Mouse (Mus musculus) heart, embryonic 12.5 days (tissue): ENCODE results near the gene Mapk7. TPM values are rescaled to one million over a fixed set of nuclear protein-coding genes. Genes with fewer than 3 reads are reported as not detected.

ENCODE experiments used
- ATAC-seq: fragments of 200-750 bp; cut with Nextera tagmentation; 2 replicates; pipeline ENCODE4 v1.8.0; 2017; ENCODE audit warnings: moderate TSS enrichment, moderate library complexity; ENCODE audit not compliant: insufficient number of reproducible peaks, low FRiP score
- H3K27ac ChIP-seq: fragments of 300-500 bp; sonication (generic); 2 replicates; pipeline ENCODE4 v1.5.1; 2016; ENCODE audit warnings: mild to moderate bottlenecking, moderate library complexity; ENCODE audit not compliant: poor library complexity, severe bottlenecking
- H3K27me3 ChIP-seq: fragments of 300-500 bp; sonication (generic); replicated peaks from 2 replicates; pipeline ENCODE4 v1.6.1; 2016; ENCODE audit warnings: mild to moderate bottlenecking, moderate library complexity
- H3K36me3 ChIP-seq: fragments of 300-500 bp; sonication (generic); 2 replicates; pipeline ENCODE4 v1.6.1; 2016; ENCODE audit warnings: mild to moderate bottlenecking, moderate library complexity
- H3K4me1 ChIP-seq: fragments of 300-500 bp; sonication (generic); replicated peaks from 2 replicates; pipeline ENCODE4 v1.6.1; 2016; ENCODE audit warnings: mild to moderate bottlenecking
- H3K4me2 ChIP-seq: fragments of 300-500 bp; sonication (generic); 2 replicates; pipeline ENCODE4 v1.6.1; 2016; ENCODE audit warnings: mild to moderate bottlenecking, moderate library complexity
- H3K4me3 ChIP-seq: fragments of 300-500 bp; sonication (generic); 2 replicates; pipeline ENCODE4 v1.5.1; 2016; ENCODE audit warnings: mild to moderate bottlenecking
- H3K9ac ChIP-seq: fragments of 300-500 bp; sonication (generic); 2 replicates; pipeline ENCODE4 v1.6.1; 2016; ENCODE audit warnings: mild to moderate bottlenecking, moderate library complexity
- H3K9me3 ChIP-seq: fragments of 300-500 bp; sonication (generic); replicated peaks from 2 replicates; pipeline ENCODE4 v1.6.1; 2016; ENCODE audit warnings: mild to moderate bottlenecking, moderate library complexity
- WGBS: fragments of 180-500 bp; shearing (Covaris S2); methylation state at CpG from one replicate; pipeline ENCODE4 v1.1.7; 2016; 5-methylcytosine and 5-hydroxymethylcytosine counted together
- polyA plus RNA-seq: library from polyadenylated mRNA; unstranded; fragments of >200 nt; fragmentation: Nextera tagmentation; extraction: Ambion mirVana; gene quantifications from 2 replicates; pipeline ENCODE4 v1.2.1, GENCODE M21; 2016

Gene Mapk7
- polyA plus RNA-seq, result 33.9 and 35.3 TPM in 2 replicates

GRCm38 (mm10) chr11:61494129-61494997, at the start of gene Mapk7:
TSS of gene Mapk7 (minus strand) at chr11:61494406.
- H3K4me1 ChIP-seq, result peaks cover 17% of the 10 kb centered on the region

GRCm38 (mm10) chr11:61541106-61541505, 46.9 kb upstream of the Mapk7 start:
- Histone ChIP-seq H3K27me3 (no peaks in the 10 kb centered on the region), H3K4me3 (no peak overlapping the region), H3K4me2 (no peak overlapping the region), H3K27ac (no peak overlapping the region), H3K36me3 (peaks cover 29% of the 10 kb centered on the region), H3K4me1 (peaks cover 25% of the 10 kb centered on the region), H3K9me3 (no peaks in the 10 kb centered on the region), H3K9ac (no peak overlapping the region)
- ATAC-seq, result no peak
- WGBS, result 84% methylated on average over 2 of the region's 2 CpGs

More at GRCm38 (mm10) chr11:61494129-61494997, at the start of gene Mapk7:
- H3K27me3 ChIP-seq, result no peaks in the 10 kb centered on the region
- peak; percentile 94 for ATAC-seq
- H3K4me3 ChIP-seq, result peak within 1 kb of the TSS; percentile 88
- WGBS, result under 1% methylated on average over 59 of the region's 62 CpGs
- H3K27ac ChIP-seq, result peak within 1 kb of the TSS; percentile 86
- no peaks in the 10 kb centered on the region for H3K9me3 ChIP-seq
- peak within 1 kb of the TSS; percentile 90 for H3K9ac ChIP-seq
- H3K36me3 ChIP-seq, result peaks cover 33% of the 10 kb centered on the region
- peak within 1 kb of the TSS; percentile 87 for H3K4me2 ChIP-seq

DNA sequence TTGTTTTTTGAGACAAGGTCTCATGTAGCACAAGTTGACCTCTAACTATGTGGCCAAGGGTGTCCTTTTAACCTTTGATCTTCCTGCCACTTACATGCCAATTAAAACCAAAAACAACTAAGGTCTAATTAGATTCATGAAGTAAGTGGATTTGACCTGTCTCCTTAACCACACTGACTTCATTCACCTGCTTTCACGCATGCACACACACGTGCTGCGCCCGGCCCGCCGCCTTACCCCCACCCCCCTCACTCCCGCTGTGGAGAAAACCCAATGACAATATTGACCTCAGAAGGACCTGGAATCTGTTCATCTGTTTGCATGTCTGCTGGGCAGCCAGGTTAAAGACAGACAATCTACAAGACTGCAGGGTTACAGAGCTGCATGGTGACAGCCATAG, 46.4 kb upstream of the Mapk7 start:
- WGBS, result 88% methylated on average over 7 of the region's 7 CpGs
- H3K4me1 ChIP-seq, result peaks cover 25% of the 10 kb centered on the region
- H3K27ac ChIP-seq, result no peak overlapping the region
- no peaks in the 10 kb centered on the region for H3K9me3 ChIP-seq
- H3K4me3 ChIP-seq, result no peak overlapping the region
- H3K27me3 ChIP-seq, result no peaks in the 10 kb centered on the region
- no peak overlapping the region for H3K9ac ChIP-seq
- ATAC-seq, result no peak
- no peak overlapping the region for H3K4me2 ChIP-seq
- H3K36me3 ChIP-seq, result peaks cover 25% of the 10 kb centered on the region

GRCm38 (mm10) chr11:61537362-61537761, 43.2 kb upstream of the Mapk7 start:
- Histone ChIP-seq H3K4me2 (no peak overlapping the region), H3K4me1 (peaks cover 33% of the 10 kb centered on the region), H3K9me3 (no peaks in the 10 kb centered on the region), H3K9ac (no peak overlapping the region), H3K36me3 (peaks cover 24% of the 10 kb centered on the region), H3K27me3 (no peaks in the 10 kb centered on the region), H3K4me3 (no peak overlapping the region), H3K27ac (no peak overlapping the region)
- 73% methylated on average over 3 of the region's 3 CpGs for WGBS
- no peak for ATAC-seq

GRCm38 (mm10) chr11:61536952-61537351, 42.7 kb upstream of the Mapk7 start:
- no peak overlapping the region for H3K4me3 ChIP-seq
- ATAC-seq, result no peak
- H3K9ac ChIP-seq, result no peak overlapping the region
- no peaks in the 10 kb centered on the region for H3K9me3 ChIP-seq
- H3K4me1 ChIP-seq, result peaks cover 32% of the 10 kb centered on the region
- 40% methylated on average over 3 of the region's 3 CpGs for WGBS
- H3K36me3 ChIP-seq, result peaks cover 25% of the 10 kb centered on the region
- H3K27me3 ChIP-seq, result no peaks in the 10 kb centered on the region
- H3K27ac ChIP-seq, result no peak overlapping the region
- no peak overlapping the region for H3K4me2 ChIP-seq

DNA sequence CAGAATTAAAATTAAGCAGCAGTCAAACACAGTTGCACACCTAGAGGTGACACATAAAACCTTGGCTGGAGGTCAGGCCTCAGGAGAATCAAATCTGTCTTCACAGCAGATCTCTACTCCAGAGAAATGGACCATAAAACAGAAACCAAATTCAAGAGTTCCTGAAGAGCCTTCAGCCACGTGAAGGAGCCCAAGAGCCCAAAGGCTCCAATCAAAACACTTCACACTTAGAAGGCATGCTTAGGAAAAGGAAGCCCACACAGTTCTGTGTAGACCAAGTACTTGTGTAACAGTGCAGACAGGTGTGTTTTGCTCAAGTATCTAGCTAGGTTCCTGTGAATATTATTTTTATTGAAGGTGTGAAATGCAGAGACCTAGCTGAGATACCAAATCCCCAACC, 41.3 kb upstream of the Mapk7 start:
- peaks cover 19% of the 10 kb centered on the region for H3K4me1 ChIP-seq
- H3K27ac ChIP-seq, result no peak overlapping the region
- no peak overlapping the region for H3K4me3 ChIP-seq
- H3K9ac ChIP-seq, result no peak overlapping the region
- H3K36me3 ChIP-seq, result peaks cover 32% of the 10 kb centered on the region
- no peak for ATAC-seq
- 64% methylated on average over 1 of the region's 1 CpGs for whole genome bisulfite sequencing
- H3K4me2 ChIP-seq, result no peak overlapping the region
- no peaks in the 10 kb centered on the region for H3K9me3 ChIP-seq
- no peaks in the 10 kb centered on the region for H3K27me3 ChIP-seq

- whole genome bisulfite sequencing, result 63% methylated on average over 5 of the region's 5 CpGs
- no peaks in the 10 kb centered on the region for H3K27me3 ChIP-seq
- ATAC-seq, result peak; percentile 58
- peaks cover 24% of the 10 kb centered on the region for H3K4me1 ChIP-seq
- H3K27ac ChIP-seq, result no peak overlapping the region
- H3K36me3 ChIP-seq, result peaks cover 21% of the 10 kb centered on the region
- H3K4me3 ChIP-seq, result no peak overlapping the region
- H3K9me3 ChIP-seq, result no peaks in the 10 kb centered on the region
- no peak overlapping the region for H3K4me2 ChIP-seq
- H3K9ac ChIP-seq, result no peak overlapping the region
Measured at GRCm38 (mm10) chr11:61533571-61533970, 39.4 kb upstream of the Mapk7 start.

GRCm38 (mm10) chr11:61532820-61533219, 38.6 kb upstream of the Mapk7 start:
- peaks cover 18% of the 10 kb centered on the region; the same call in 1 of the 2 replicates for H3K4me1 ChIP-seq
- no peaks in the 10 kb centered on the region for H3K9me3 ChIP-seq
- peaks cover 24% of the 10 kb centered on the region for H3K36me3 ChIP-seq
- 78% methylated on average over 2 of the region's 2 CpGs for WGBS
- no peak overlapping the region for H3K27ac ChIP-seq
- no peak overlapping the region for H3K4me3 ChIP-seq
- H3K9ac ChIP-seq, result no peak overlapping the region
- H3K4me2 ChIP-seq, result no peak overlapping the region
- ATAC-seq, result no peak
- no peaks in the 10 kb centered on the region for H3K27me3 ChIP-seq

DNA sequence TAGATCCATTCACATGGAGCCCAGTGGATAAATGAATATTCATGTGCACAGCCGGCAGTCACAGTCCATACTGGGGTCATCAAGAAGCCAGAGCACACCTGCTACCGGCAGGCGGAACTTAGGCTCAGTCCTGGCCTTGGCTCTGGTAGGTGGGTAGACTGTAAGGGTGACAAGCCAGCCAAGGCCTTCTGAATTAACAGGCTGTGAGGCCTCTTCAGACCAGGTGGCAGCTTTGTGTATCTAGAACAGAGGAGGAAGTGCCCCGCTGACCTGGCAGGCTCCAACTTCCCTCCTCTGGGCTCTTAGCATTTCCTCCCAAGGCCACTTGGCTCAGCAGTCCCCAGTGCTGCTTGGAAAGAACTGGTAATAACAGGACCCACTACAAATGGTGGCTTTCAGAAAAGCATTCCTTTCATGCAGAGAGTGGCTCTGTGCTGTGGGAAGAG, 35.1 kb upstream of the Mapk7 start:
- H3K27ac ChIP-seq, result peak overlapping the region; percentile 55; the same call in 1 of the 2 replicates
- peaks cover 26% of the 10 kb centered on the region for H3K36me3 ChIP-seq
- 0 out of 2 replicates have a peak, but pooled peaks have one; percentile 29 for ATAC-seq
- H3K9ac ChIP-seq, result no peak overlapping the region
- H3K4me2 ChIP-seq, result no peak overlapping the region
- 55% methylated on average over 4 of the region's 4 CpGs for WGBS
- H3K9me3 ChIP-seq, result no peaks in the 10 kb centered on the region
- H3K27me3 ChIP-seq, result no peaks in the 10 kb centered on the region
- H3K4me3 ChIP-seq, result no peak overlapping the region
- H3K4me1 ChIP-seq, result peaks cover 24% of the 10 kb centered on the region

DNA sequence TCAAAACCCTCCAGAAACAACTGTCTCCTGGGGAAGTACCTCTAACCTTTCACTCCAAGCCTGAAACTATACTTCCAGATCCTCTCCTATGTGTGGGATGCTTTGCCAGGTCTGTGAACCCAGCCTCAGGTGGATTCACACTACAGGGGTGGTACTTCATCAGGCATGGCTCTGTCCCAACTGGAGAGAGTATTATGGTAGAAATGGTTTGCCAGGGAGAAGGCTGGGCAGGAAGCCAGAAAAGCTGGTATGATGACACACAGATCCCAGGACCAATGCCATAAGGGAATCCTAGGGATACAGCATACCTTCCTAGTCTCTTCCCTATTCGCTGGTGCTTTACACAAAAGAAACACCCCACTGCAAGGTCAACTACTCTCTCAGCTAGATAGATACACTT, 32.7 kb upstream of the Mapk7 start:
- ATAC-seq, result no peak
- H3K4me2 ChIP-seq, result no peak overlapping the region
- no peak overlapping the region for H3K9ac ChIP-seq
- no peaks in the 10 kb centered on the region for H3K27me3 ChIP-seq
- H3K4me1 ChIP-seq, result peaks cover 14% of the 10 kb centered on the region
- H3K36me3 ChIP-seq, result peaks cover 28% of the 10 kb centered on the region
- 75% methylated on average over 1 of the region's 1 CpGs for WGBS
- H3K4me3 ChIP-seq, result no peak overlapping the region
- H3K27ac ChIP-seq, result no peak overlapping the region
- H3K9me3 ChIP-seq, result no peaks in the 10 kb centered on the region

DNA sequence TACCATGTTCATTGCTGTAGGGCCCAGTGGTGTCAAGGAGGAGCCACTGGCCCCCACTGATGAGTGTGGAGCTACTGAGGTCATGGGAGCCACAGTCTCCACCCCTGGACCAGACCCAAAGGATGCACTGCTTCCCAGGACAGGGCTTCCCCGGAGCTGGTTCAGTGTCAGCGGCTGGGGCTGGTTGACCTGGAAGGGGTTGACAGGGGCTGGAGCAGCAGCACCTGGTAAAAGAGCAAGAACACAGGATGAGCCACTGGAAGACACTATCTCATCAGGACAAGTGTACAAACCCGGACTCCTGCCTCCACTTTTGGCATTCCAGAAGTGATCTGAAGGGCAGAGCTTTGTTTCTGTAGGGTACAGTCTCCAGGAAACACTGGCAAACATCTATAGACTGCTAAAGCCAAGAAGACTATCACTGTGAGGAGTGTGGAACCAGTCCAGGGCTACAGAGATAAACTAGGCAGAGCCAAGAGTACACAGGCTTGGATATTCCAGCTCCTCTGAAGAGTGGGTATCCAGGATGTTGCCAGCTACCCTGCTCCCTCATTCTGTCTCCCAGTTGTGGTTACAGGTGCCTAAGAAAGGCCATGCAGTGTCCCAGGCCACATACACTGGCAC, 25.4 kb upstream of the Mapk7 start:
- H3K36me3 ChIP-seq, result peaks cover 73% of the 10 kb centered on the region
- peaks cover 19% of the 10 kb centered on the region for H3K4me1 ChIP-seq
- H3K27ac ChIP-seq, result peak overlapping the region; percentile 51; the same call in 1 of the 2 replicates
- no peak overlapping the region for H3K9ac ChIP-seq
- 84% methylated on average over 3 of the region's 3 CpGs for WGBS
- H3K9me3 ChIP-seq, result no peaks in the 10 kb centered on the region
- no peak overlapping the region for H3K4me3 ChIP-seq
- H3K4me2 ChIP-seq, result no peak overlapping the region
- no peak for ATAC-seq
- no peaks in the 10 kb centered on the region for H3K27me3 ChIP-seq
